Mouse (Mus musculus) brain, embryonic 18.5 days (tissue): Measurements from ENCODE around the gene Lima1.
"Not testable (repeated sequence)": the region's sequence is repeated elsewhere in the genome, so short reads cannot be mapped to it uniquely, and the experiment has no call there.

Experiments used
- DNase-seq: peaks from one replicate; pipeline ENCODE4 v3.0.0-alpha.2; 2012; ENCODE audit warnings: low read depth, low spot score

Gene Lima1

GRCm38 (mm10) chr15:99835191-99835590, 40.1 kb downstream of the Lima1 start:
- DNase-seq = no peak

DNA sequence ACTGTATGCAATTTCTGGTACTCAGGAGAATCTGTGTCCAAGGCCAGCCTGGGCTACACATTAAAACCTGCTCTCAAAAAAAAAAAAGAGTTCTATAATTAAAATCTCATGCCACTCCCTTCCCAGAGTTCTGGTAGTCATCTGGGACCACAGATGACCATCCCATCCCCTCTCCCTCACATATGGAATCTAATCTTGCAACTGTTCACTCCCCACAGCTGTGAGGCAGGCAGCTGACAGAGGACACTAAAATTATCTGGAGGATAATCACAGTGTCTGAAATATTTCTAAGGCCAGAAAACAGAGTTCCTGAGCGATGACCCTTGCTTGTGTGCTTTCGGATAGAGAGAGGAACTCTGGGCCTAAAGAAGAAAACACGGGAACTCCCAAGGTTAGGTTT, 40.6 kb downstream of the Lima1 start:
- no peak for DNase-seq

GRCm38 (mm10) chr15:99833648-99834454, 41.4 kb downstream of the Lima1 start:
- no peak for DNase-seq

DNA sequence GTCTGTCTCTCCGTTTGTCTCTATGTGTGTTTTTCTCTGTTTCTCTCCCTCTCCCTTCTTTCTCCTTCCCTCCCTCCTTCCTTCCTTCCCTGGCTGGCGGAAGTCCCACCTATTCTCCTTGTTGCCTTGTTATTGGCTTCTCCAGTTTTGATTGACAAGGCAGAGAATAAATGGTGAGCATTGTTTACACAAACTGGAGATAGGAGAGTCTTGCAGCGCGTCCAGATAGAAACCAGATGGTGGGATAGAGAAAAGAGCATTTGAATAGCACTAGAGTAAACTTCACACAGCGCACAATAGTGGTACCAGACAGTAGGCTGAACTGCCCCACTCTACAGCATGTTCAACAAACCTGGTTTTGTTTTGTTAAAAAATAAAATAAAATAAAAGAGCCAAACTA, 43.7 kb downstream of the Lima1 start:
- no peak for DNase-seq

DNA sequence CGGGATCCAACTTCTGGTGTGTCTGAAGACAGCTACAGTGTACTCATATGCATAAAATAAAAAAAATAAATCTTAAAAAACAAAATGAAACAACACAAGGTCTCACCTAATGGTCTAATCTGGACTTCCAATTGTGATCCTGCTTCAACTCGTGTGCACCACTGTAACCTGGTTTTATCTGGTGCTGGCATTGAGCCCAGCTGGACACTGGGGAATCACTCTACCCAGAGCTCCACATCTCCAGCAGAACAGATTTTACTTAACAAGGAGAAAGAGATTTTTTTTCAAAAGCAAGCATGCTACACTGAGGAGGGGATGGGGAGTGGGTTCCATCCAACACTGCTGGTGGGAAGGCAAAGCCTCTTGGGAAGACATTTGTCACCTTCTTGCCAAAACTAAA, 47.2 kb downstream of the Lima1 start:
- no peak for DNase-seq

GRCm38 (mm10) chr15:99826210-99826888, 48.9 kb downstream of the Lima1 start:
- no peak for DNase-seq

GRCm38 (mm10) chr15:99825211-99825610, 50.0 kb downstream of the Lima1 start:
- no peak for DNase-seq

- no peak for DNase-seq
These were observed 51.8 kb downstream of the Lima1 start for GRCm38 (mm10) chr15:99823322-99823898.

GRCm38 (mm10) chr15:99822501-99822900, 52.8 kb downstream of the Lima1 start:
- not testable (repeated sequence) for DNase-seq

GRCm38 (mm10) chr15:99819621-99820279, 55.5 kb downstream of the Lima1 start:
- no peak for DNase-seq

GRCm38 (mm10) chr15:99819109-99819440, 56.2 kb downstream of the Lima1 start:
- no peak for DNase-seq

GRCm38 (mm10) chr15:99818321-99819108, 56.7 kb downstream of the Lima1 start:
- no peak for DNase-seq

DNA sequence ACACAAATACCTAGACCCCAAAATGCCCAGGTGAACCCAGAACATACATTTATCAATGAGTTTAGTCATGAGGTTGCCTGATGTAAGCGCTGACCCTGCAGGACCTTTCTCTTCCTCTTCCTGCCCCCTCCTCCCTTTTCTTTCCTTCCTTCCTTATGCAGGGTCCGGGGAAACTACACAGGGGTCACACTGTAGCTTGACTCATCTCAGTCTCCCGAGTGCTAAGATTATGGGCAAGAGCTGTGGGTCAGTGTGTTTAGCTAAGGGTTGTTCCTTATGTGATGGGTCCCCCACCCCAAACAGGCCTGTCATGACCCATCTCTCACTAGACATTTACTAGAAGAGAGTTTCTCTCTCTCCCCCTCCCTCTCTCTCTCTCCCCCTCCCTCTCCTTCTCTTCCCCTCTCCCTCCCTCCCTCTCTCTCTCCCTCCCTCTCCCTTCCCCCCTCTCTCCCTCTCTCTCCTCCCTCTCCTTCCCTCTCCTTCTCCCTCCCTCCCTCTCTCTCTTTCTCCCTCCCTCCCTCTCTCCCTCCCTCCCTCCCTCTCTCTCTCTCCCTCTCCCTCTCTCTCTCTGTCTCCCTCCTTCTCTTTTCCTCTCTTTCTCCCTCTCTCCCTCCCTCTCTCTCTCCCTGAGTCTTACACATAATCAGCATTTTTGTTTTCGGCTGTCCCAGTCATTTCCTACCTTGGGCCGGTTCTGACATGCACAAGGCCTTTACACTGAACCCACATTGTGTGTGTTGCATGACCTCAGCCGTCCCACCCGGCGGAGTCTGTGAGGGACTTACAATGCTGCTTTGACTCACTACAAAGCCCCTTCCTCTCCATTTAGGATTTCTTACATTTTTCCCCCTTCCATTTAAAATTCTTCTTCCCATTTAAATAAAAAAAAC, 57.7 kb downstream of the Lima1 start:
- DNase-seq = no peak

- no peak for DNase-seq
These were observed 59.3 kb downstream of the Lima1 start for GRCm38 (mm10) chr15:99815999-99816398.

DNA sequence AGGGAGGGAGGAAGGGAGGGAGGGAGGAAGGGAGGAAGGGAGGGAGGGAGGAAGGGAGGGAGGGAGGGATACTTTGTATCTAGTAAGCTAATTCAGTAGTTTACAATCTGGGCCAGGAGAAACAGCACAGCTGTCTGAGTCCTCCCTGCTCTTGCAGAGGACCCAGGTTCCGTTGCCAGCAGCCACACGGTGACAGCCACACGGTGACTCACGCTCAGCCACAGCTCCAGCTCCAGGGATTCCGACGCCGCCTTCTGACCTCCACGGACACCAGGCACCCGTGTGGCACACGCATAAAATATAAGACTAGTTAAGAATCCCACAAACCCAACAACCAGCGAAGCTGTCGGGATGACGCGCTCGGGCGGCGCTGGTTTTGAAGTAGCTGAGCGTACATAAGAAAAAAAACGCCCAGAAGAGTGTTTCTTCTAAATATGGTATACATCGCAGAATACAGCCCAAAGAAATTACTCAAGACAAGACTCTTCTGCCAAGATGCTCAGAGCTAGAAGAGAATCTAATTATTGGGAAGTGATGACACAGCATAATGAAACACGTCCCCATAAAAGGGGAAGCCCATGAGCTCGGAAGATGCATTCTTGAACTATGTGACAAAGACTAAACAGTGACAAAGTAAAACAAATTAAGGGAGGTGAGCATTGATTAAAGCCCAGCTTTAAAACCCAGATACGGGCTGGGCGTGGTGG, 60.5 kb downstream of the Lima1 start:
- no peak for DNase-seq

DNA sequence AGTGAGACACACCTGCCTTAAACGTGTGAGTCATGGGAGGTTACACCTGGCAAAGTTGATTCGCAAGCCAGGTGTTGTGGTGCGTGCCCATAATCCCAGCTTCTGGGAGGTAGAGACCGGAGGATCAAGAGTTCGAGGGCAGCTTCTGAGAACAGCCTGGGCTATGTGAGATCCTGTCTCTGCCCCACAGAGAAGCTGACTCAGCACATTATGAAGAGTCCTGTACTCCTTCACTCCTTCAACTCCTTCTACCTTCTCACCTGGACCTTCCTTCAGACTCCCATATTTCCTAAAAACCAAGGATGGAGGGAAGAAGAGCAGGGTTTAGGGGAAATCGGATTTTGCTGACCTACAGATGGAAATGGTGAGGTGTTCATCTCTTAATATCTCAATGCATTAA, 61.6 kb downstream of the Lima1 start:
- no peak for DNase-seq

GRCm38 (mm10) chr15:99812097-99812496, 63.2 kb downstream of the Lima1 start:
- DNase-seq = no peak

DNA sequence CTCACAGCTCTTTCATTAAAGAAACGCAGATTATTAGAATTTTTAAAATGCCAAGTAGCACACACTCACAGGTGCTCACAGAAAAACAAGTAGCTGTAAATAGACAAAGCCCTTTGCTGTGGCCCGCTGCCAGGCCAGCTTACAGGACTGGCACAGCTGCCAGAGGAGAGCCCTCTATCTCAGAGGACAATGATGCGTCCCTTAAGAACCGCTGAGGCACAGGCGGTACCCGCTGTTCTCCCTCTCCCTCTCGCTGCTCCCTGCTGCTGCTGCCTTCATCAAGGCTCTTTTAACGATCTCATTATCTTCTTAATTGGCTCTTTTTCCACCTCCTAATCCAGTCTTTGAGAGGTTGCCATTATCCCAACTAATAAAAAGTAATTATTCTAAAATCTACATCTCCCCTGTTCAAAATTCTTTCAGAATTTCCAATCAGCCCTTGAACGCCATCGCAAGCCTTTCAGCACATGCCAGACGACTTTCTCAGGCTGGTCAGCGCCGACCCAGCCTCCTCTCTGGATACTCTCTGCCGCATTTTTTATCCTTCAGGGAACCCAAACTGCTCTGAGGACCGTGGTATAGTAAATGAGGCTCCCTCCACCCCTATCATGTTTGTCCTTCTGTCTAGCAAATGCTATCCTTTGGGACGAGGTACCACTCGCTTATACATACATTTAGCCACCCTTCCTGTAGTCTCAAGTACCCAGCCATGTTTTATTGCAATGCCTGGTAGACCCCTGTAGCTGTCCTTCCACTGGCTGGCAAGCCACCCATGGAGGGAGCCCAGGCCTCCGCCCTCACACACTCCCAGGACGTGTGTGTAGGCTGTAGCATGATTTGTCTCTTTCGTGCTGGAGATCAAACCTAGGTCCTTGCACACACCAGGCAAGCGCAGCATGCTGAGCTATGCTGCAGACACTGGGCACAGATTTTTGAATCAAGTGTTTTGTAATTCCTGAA, 67.2 kb downstream of the Lima1 start:
- no peak for DNase-seq

DNA sequence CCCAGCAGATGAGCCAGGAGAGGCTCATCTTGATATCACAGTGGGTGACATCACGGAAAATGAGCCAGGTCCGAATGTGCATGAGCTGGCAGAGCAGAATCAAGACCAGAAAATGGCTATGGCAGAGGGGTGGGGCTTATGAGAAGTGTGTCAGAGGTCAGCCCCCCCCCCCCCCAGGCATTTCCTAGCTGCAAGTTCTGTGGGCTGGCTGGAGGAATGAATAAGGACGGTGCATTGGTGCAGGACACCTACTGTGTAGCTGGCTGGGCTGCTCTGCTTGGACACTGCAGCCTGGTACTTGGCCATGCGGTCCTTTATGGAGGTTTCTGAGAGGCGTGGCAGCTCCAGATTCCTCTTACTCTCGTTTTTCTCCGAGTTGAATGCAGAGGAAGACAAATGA, 69.1 kb downstream of the Lima1 start:
- DNase-seq = no peak
